Mouse (Mus musculus) heart, embryonic 11.5 days (tissue): ENCODE measurements around the gene Iqschfp. TPM values are rescaled to one million over a fixed set of nuclear protein-coding genes. Genes with fewer than 3 reads are reported as not detected.

Experiments used
- ATAC-seq: fragments of 200-750 bp; cut with Nextera tagmentation; replicated peaks from 2 replicates; pipeline ENCODE4 v1.8.0; 2017; ENCODE audit warnings: moderate library complexity; ENCODE audit not compliant: insufficient number of reproducible peaks, low FRiP score, low TSS enrichment
- H3K27ac ChIP-seq: fragments of 300-500 bp; sonication (generic); 2 replicates; pipeline ENCODE4 v1.5.1; 2014; ENCODE audit warnings: mild to moderate bottlenecking, low read depth, low read length
- H3K27me3 ChIP-seq: fragments of 300-500 bp; sonication (generic); 2 replicates; pipeline ENCODE4 v1.6.1; 2014; ENCODE audit warnings: mild to moderate bottlenecking, low read length, mixed read lengths; ENCODE audit not compliant: control insufficient read depth, insufficient read depth
- H3K36me3 ChIP-seq: fragments of 300-500 bp; sonication (generic); 2 replicates; pipeline ENCODE4 v1.6.1; 2014; ENCODE audit warnings: mild to moderate bottlenecking, low read length, moderate library complexity, mixed read lengths; ENCODE audit not compliant: control insufficient read depth, insufficient read depth
- H3K4me1 ChIP-seq: fragments of 300-500 bp; sonication (generic); 2 replicates; pipeline ENCODE4 v1.6.1; 2014; ENCODE audit warnings: low read length; ENCODE audit not compliant: control insufficient read depth, insufficient read depth
- H3K4me2 ChIP-seq: fragments of 300-500 bp; sonication (generic); 2 replicates; pipeline ENCODE4 v1.6.1; 2014; ENCODE audit warnings: mild to moderate bottlenecking, moderate library complexity
- H3K4me3 ChIP-seq: fragments of 300-500 bp; sonication (generic); 2 replicates; pipeline ENCODE4 v1.5.1; 2014; ENCODE audit warnings: low read depth, low read length
- H3K9ac ChIP-seq: fragments of 300-500 bp; sonication (generic); 2 replicates; pipeline ENCODE4 v1.6.1; 2014; ENCODE audit warnings: mild to moderate bottlenecking, low read depth, low read length, moderate library complexity
- H3K9me3 ChIP-seq: fragments of 300-500 bp; sonication (generic); replicated peaks from 2 replicates; pipeline ENCODE4 v1.6.1; 2016; ENCODE audit warnings: low read length; ENCODE audit not compliant: control insufficient read depth
- WGBS: fragments of 180-500 bp; shearing (Covaris S2); extraction: QIAGEN DNeasy Blood & Tissue Kit; methylation state at CpG from one replicate; pipeline ENCODE4 v1.1.7; 2014; ENCODE audit not compliant: insufficient replicate concordance; 5-methylcytosine and 5-hydroxymethylcytosine counted together
- polyA plus RNA-seq: library from polyadenylated mRNA; unstranded; fragments of >200 nt; fragmentation: Nextera tagmentation; extraction: Ambion mirVana; gene quantifications from 2 replicates; pipeline ENCODE4 v1.2.1, GENCODE M21; 2014

The Iqschfp gene
- polyA plus RNA-seq, 1 experiment from 2014 or later, result 0.26 TPM

- Histone ChIP-seq H3K9ac (no peak overlapping the region), H3K27me3 (no peaks in the 10 kb centered on the region), H3K36me3 (no peaks in the 10 kb centered on the region), H3K27ac (no peak overlapping the region), H3K4me3 (no peak overlapping the region), H3K4me2 (no peak overlapping the region), H3K9me3 (no peaks in the 10 kb centered on the region), H3K4me1 (no peaks in the 10 kb centered on the region)
- ATAC-seq, result no peak
- 74% methylated on average over 3 of the region's 3 CpGs for WGBS
Measured at GRCm38 (mm10) chr3:67931914-67932313, 39.9 kb downstream of the Iqschfp start.

- Histone ChIP-seq H3K4me1 (no peaks in the 10 kb centered on the region), H3K27ac (no peak overlapping the region), H3K9ac (no peak overlapping the region), H3K27me3 (no peaks in the 10 kb centered on the region), H3K36me3 (no peaks in the 10 kb centered on the region), H3K9me3 (no peaks in the 10 kb centered on the region), H3K4me2 (no peak overlapping the region), H3K4me3 (no peak overlapping the region)
- ATAC-seq, result no peak
- WGBS, result 76% methylated on average over 3 of the region's 3 CpGs
Measured at GRCm38 (mm10) chr3:67935829-67936228, 43.8 kb downstream of the Iqschfp start.

GRCm38 (mm10) chr3:67947000-67947399, 55.0 kb downstream of the Iqschfp start:
- no peaks in the 10 kb centered on the region for H3K4me1 ChIP-seq
- no peaks in the 10 kb centered on the region for H3K9me3 ChIP-seq
- no peak overlapping the region for H3K9ac ChIP-seq
- ATAC-seq, result no peak
- H3K27ac ChIP-seq, result no peak overlapping the region
- no peak overlapping the region for H3K4me2 ChIP-seq
- 77% methylated on average over 2 of the region's 2 CpGs for WGBS
- no peaks in the 10 kb centered on the region for H3K36me3 ChIP-seq
- H3K27me3 ChIP-seq, result no peaks in the 10 kb centered on the region
- H3K4me3 ChIP-seq, result no peak overlapping the region

- H3K9ac ChIP-seq, result no peak overlapping the region
- peaks cover 3% of the 10 kb centered on the region; the same call in 1 of the 2 replicates for H3K4me1 ChIP-seq
- H3K9me3 ChIP-seq, result no peaks in the 10 kb centered on the region
- ATAC-seq, result no peak
- H3K4me2 ChIP-seq, result no peak overlapping the region
- H3K36me3 ChIP-seq, result no peaks in the 10 kb centered on the region
- H3K4me3 ChIP-seq, result no peak overlapping the region
- 38% methylated on average over 5 of the region's 5 CpGs for WGBS
- H3K27ac ChIP-seq, result no peak overlapping the region
- no peaks in the 10 kb centered on the region for H3K27me3 ChIP-seq
Measured at GRCm38 (mm10) chr3:67952517-67952940, 60.5 kb downstream of the Iqschfp start.

- H3K9ac ChIP-seq, result no peak overlapping the region
Measured at GRCm38 (mm10) chr3:67954459-67955065, 62.5 kb downstream of the Iqschfp start.

GRCm38 (mm10) chr3:67959672-67960071, 67.6 kb downstream of the Iqschfp start:
- H3K4me1 ChIP-seq, result no peaks in the 10 kb centered on the region
- H3K4me3 ChIP-seq, result no peak overlapping the region
- no peak for ATAC-seq
- WGBS, result 67% methylated on average over 7 of the region's 7 CpGs
- H3K36me3 ChIP-seq, result no peaks in the 10 kb centered on the region
- H3K27me3 ChIP-seq, result no peaks in the 10 kb centered on the region
- H3K9ac ChIP-seq, result no peak overlapping the region
- H3K4me2 ChIP-seq, result no peak overlapping the region
- no peaks in the 10 kb centered on the region for H3K9me3 ChIP-seq
- no peak overlapping the region for H3K27ac ChIP-seq

More at GRCm38 (mm10) chr3:67954459-67955065, 62.5 kb downstream of the Iqschfp start:
- Histone ChIP-seq H3K4me3 (no peak overlapping the region), H3K9me3 (no peaks in the 10 kb centered on the region), H3K36me3 (no peaks in the 10 kb centered on the region), H3K4me1 (peaks cover 3% of the 10 kb centered on the region; the same call in 1 of the 2 replicates), H3K4me2 (no peak overlapping the region), H3K27ac (no peak overlapping the region), H3K27me3 (no peaks in the 10 kb centered on the region)
- 43% methylated on average over 5 of the region's 5 CpGs for WGBS
- ATAC-seq, result no peak; the same call in 1 of the 2 replicates

GRCm38 (mm10) chr3:67960133-67960532, 68.1 kb downstream of the Iqschfp start:
- WGBS, result 36% methylated on average over 3 of the region's 3 CpGs

GRCm38 (mm10) chr3:67960727-67961126, 68.7 kb downstream of the Iqschfp start:
- no peak for ATAC-seq
- Histone ChIP-seq H3K36me3 (no peaks in the 10 kb centered on the region), H3K27me3 (no peaks in the 10 kb centered on the region), H3K9ac (no peak overlapping the region), H3K4me1 (no peaks in the 10 kb centered on the region), H3K4me3 (no peak overlapping the region), H3K27ac (no peak overlapping the region), H3K4me2 (no peak overlapping the region), H3K9me3 (no peaks in the 10 kb centered on the region)

More at GRCm38 (mm10) chr3:67960133-67960532, 68.1 kb downstream of the Iqschfp start:
- ATAC-seq, result no peak
- no peaks in the 10 kb centered on the region for H3K4me1 ChIP-seq
- H3K9me3 ChIP-seq, result no peaks in the 10 kb centered on the region
- no peak overlapping the region for H3K27ac ChIP-seq
- no peaks in the 10 kb centered on the region for H3K27me3 ChIP-seq
- H3K4me2 ChIP-seq, result no peak overlapping the region
- H3K9ac ChIP-seq, result no peak overlapping the region
- no peak overlapping the region for H3K4me3 ChIP-seq
- H3K36me3 ChIP-seq, result no peaks in the 10 kb centered on the region

- 76% methylated on average over 6 of the region's 6 CpGs for WGBS
- H3K9ac ChIP-seq, result no peak overlapping the region
- H3K27me3 ChIP-seq, result no peaks in the 10 kb centered on the region
- no peaks in the 10 kb centered on the region for H3K4me1 ChIP-seq
- ATAC-seq, result no peak
- H3K36me3 ChIP-seq, result no peaks in the 10 kb centered on the region
- H3K27ac ChIP-seq, result no peak overlapping the region
- H3K9me3 ChIP-seq, result no peaks in the 10 kb centered on the region
- H3K4me3 ChIP-seq, result no peak overlapping the region
- no peak overlapping the region for H3K4me2 ChIP-seq
Measured at GRCm38 (mm10) chr3:67961934-67962639, 70.1 kb downstream of the Iqschfp start.
